Mouse (Mus musculus) embryonic facial prominence, embryonic 10.5 days (tissue): ENCODE results near the gene Hectd4. TPM values are rescaled to one million over a fixed set of nuclear protein-coding genes. Genes with fewer than 3 reads are reported as not detected.
"Not testable (repeated sequence)": the region's sequence is repeated elsewhere in the genome, so short reads cannot be mapped to it uniquely, and the experiment has no call there.

Experiments used
- DNase-seq: peaks from one replicate; pipeline ENCODE4 v3.0.0-alpha.2; 2017; ENCODE audit warnings: low spot score
- H3K27ac ChIP-seq: fragments of 300-500 bp; sonication (generic); replicated peaks from 2 replicates; pipeline ENCODE4 v1.5.1; 2016; ENCODE audit warnings: mild to moderate bottlenecking
- H3K27me3 ChIP-seq: fragments of 300-500 bp; sonication (generic); replicated peaks from 2 replicates; pipeline ENCODE4 v1.6.1; 2016; ENCODE audit warnings: low read depth, mild to moderate bottlenecking; ENCODE audit not compliant: poor library complexity, severe bottlenecking
- H3K36me3 ChIP-seq: fragments of 300-500 bp; sonication (generic); replicated peaks from 2 replicates; pipeline ENCODE4 v1.6.1; 2016; ENCODE audit warnings: mild to moderate bottlenecking, moderate library complexity
- H3K4me1 ChIP-seq: fragments of 300-500 bp; sonication (generic); 2 replicates; pipeline ENCODE4 v1.6.1; 2016
- H3K4me3 ChIP-seq: fragments of 300-500 bp; sonication (generic); 2 replicates; pipeline ENCODE4 v1.5.1; 2016; ENCODE audit warnings: mild to moderate bottlenecking, moderate library complexity
- H3K9me3 ChIP-seq: fragments of 300-500 bp; sonication (generic); 2 replicates; pipeline ENCODE4 v1.6.1; 2016; ENCODE audit warnings: mild to moderate bottlenecking
- WGBS: fragments of 180-500 bp; shearing (Covaris S2); methylation state at CpG from one replicate; pipeline ENCODE4 v1.1.7; 2016; 5-methylcytosine and 5-hydroxymethylcytosine counted together
- polyA plus RNA-seq: library from polyadenylated mRNA; unstranded; fragments of >200 nt; fragmentation: Nextera tagmentation; extraction: Ambion mirVana; gene quantifications from 2 replicates; pipeline ENCODE4 v1.2.1, GENCODE M21; 2016

The Hectd4 gene
- polyA plus RNA-seq, 1 experiment from 2014 or later: 4.4 TPM

DNA sequence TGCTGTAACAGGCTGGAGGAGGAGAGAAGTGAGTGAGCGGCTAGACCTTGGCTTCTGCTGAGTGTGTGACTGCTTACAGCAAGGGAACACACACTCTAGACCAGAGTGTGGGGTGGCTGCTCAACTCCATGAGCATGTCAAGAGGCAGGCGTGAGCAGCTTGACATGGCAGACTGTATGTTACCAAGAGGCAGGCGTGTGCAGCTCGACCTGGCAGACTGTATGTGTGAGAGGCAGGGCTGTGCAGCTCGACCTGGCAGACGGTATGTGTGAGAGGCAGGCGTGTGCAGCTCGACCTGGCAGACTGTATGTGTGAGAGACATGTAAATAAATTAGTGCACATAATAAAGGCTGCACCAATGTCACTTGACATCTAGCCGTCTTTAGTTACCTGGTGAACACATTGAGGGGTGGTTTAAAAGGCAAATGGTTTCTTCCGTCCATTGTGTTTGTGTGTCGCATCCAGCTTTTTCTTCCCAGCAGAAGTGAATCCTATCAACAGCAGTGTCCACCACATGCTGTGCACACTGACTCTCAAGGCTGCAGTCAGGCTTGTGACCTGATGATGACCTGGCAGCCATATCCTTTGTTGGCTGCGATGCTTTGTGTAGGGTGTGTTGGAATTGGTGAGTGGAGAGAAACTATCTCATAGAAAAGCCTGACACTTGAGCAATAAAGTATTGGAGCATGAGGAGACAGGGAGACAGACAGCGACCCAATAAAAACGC is 106.2 kb downstream of the Hectd4 start:
- peaks cover 93% of the 10 kb centered on the region for H3K36me3 ChIP-seq
- no peaks in the 10 kb centered on the region; the same call in 1 of the 2 replicates for H3K4me1 ChIP-seq
- H3K4me3 ChIP-seq: no peak overlapping the region
- 91% methylated on average over 14 of the region's 14 CpGs for WGBS
- H3K9me3 ChIP-seq: no peaks in the 10 kb centered on the region
- H3K27me3 ChIP-seq: no peaks in the 10 kb centered on the region
- no peak for DNase-seq
- no peak overlapping the region for H3K27ac ChIP-seq

DNA sequence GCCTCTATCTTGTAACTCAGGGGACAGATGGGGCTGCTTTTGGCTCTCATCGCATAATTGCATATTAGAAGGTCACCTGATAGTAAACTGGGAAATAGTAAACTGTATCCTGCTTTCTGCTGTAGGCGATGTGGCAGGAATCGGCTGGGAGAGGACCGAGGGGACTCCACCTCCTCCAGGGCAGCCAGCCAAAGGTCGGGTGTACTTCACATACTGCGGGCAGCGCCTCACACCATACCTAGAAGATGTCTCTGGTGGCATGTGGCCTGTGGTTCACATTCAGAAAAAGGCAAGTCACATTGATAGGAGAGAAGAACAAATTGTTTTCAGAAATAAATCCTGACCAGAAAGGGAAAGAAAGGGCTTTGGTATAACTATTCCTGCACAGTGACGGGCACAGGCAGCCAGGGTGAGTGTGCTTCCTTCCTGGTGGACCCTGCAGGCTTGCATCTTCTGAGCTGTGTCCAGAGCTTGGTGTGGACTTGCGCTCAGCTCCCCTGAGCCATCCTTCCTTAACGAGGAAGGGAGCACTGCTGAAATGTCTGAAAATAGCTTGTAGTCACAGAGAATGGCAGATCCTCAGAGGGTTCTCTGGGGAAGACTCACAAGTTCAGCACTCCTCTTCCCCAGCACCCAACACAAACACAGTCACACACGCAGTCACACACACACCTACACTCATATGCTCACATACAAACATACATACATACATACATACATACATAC is 109.5 kb downstream of the Hectd4 start:
- H3K36me3 ChIP-seq: peaks cover 93% of the 10 kb centered on the region
- WGBS: 86% methylated on average over 11 of the region's 11 CpGs
- peak overlapping the region; percentile 45 for H3K4me3 ChIP-seq
- H3K9me3 ChIP-seq: no peaks in the 10 kb centered on the region
- H3K4me1 ChIP-seq: no peaks in the 10 kb centered on the region; the same call in 1 of the 2 replicates
- H3K27ac ChIP-seq: peak overlapping the region; percentile 49
- DNase-seq: no peak
- no peaks in the 10 kb centered on the region for H3K27me3 ChIP-seq

GRCm38 (mm10) chr5:121330154-121330816 is 110.3 kb downstream of the Hectd4 start:
- peak overlapping the region; percentile 45 for H3K4me3 ChIP-seq
- DNase-seq, H3K4me1 ChIP-seq, H3K9me3 ChIP-seq, H3K27me3 ChIP-seq: not testable (repeated sequence)
- 69% methylated on average over 16 of the region's 19 CpGs for WGBS
- peak overlapping the region; percentile 74 for H3K27ac ChIP-seq
- peaks cover 93% of the 10 kb centered on the region for H3K36me3 ChIP-seq

DNA sequence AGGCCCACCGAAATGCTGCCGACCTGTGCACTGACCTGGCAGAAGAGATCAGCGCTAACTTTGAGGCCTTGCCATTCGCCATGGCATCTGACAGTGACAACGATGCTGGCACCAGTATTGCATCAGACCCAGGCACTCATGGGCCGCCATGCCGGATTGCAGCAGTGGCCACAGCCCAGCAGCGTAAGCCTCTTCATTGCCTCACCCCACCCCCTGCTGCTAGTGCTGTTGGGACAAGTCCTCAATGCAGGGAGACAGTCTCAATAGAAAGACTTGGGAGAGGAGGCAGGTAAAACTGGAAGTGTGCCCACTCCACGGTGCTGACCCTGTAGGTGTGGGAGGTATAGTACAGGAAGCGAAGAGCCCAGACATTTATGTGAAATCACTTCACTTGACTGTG is 111.7 kb downstream of the Hectd4 start:
- Histone ChIP-seq H3K9me3 (no peaks in the 10 kb centered on the region), H3K36me3 (peaks cover 93% of the 10 kb centered on the region), H3K4me1 (no peaks in the 10 kb centered on the region; the same call in 1 of the 2 replicates), H3K4me3 (no peak overlapping the region), H3K27ac (no peak overlapping the region), H3K27me3 (no peaks in the 10 kb centered on the region)
- no peak for DNase-seq
- 94% methylated on average over 10 of the region's 10 CpGs for WGBS

- WGBS: 92% methylated on average over 9 of the region's 9 CpGs
Measured at GRCm38 (mm10) chr5:121333976-121334375, 114.0 kb downstream of the Hectd4 start.

GRCm38 (mm10) chr5:121334454-121334853 is 114.4 kb downstream of the Hectd4 start:
- H3K4me1 ChIP-seq: no peaks in the 10 kb centered on the region; the same call in 1 of the 2 replicates
- no peak for DNase-seq

More at GRCm38 (mm10) chr5:121333976-121334375, 114.0 kb downstream of the Hectd4 start:
- H3K4me1 ChIP-seq: no peaks in the 10 kb centered on the region; the same call in 1 of the 2 replicates
- no peak overlapping the region for H3K4me3 ChIP-seq
- H3K27ac ChIP-seq: no peak overlapping the region
- H3K9me3 ChIP-seq: no peaks in the 10 kb centered on the region
- DNase-seq: no peak
- peaks cover 96% of the 10 kb centered on the region for H3K36me3 ChIP-seq
- H3K27me3 ChIP-seq: no peaks in the 10 kb centered on the region

DNA sequence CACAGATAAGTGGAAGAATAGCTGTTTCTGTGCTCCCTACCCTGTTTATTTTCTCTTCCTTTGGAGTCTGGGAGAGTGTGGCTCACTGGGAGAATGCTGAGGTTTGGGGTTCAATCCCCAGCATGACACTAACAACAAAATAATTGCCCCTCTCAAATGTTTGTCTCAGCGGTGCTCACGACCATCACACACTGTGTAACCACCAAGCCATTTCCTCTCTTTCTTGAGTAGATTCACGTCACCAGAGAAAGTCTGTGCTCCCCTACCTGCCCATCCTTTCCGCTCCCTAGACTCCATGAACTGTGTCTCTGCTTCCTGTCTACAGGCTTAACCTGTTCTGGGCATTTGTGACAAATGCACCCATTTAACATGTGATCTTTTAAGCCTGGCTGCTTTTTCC is 115.4 kb downstream of the Hectd4 start:
- no peak for DNase-seq
- H3K36me3 ChIP-seq: peaks cover 99% of the 10 kb centered on the region
- no peak overlapping the region for H3K4me3 ChIP-seq
- no peaks in the 10 kb centered on the region for H3K9me3 ChIP-seq
- no peaks in the 10 kb centered on the region for H3K27me3 ChIP-seq
- no peak overlapping the region for H3K27ac ChIP-seq
- 89% methylated on average over 4 of the region's 4 CpGs for WGBS
- H3K4me1 ChIP-seq: peaks cover 6% of the 10 kb centered on the region

More at GRCm38 (mm10) chr5:121334454-121334853, 114.4 kb downstream of the Hectd4 start:
- 85% methylated on average over 5 of the region's 5 CpGs for WGBS
- peaks cover 96% of the 10 kb centered on the region for H3K36me3 ChIP-seq
- no peak overlapping the region for H3K4me3 ChIP-seq
- no peak overlapping the region for H3K27ac ChIP-seq
- H3K27me3 ChIP-seq: no peaks in the 10 kb centered on the region
- no peaks in the 10 kb centered on the region for H3K9me3 ChIP-seq

- 79% methylated on average over 3 of the region's 3 CpGs for WGBS
Measured at GRCm38 (mm10) chr5:121336009-121336408, 116.0 kb downstream of the Hectd4 start.

GRCm38 (mm10) chr5:121336776-121337175 is 116.8 kb downstream of the Hectd4 start:
- Histone ChIP-seq H3K36me3 (peaks cover 91% of the 10 kb centered on the region), H3K4me3 (no peak overlapping the region), H3K27ac (no peak overlapping the region), H3K27me3 (no peaks in the 10 kb centered on the region), H3K9me3 (no peaks in the 10 kb centered on the region), H3K4me1 (peaks cover 19% of the 10 kb centered on the region)
- no peak for DNase-seq
- 93% methylated on average over 6 of the region's 6 CpGs for WGBS

More at GRCm38 (mm10) chr5:121336009-121336408, 116.0 kb downstream of the Hectd4 start:
- Histone ChIP-seq H3K27ac (no peak overlapping the region), H3K27me3 (no peaks in the 10 kb centered on the region), H3K36me3 (peaks cover 95% of the 10 kb centered on the region), H3K9me3 (no peaks in the 10 kb centered on the region), H3K4me3 (no peak overlapping the region), H3K4me1 (peaks cover 12% of the 10 kb centered on the region)
- no peak for DNase-seq

DNA sequence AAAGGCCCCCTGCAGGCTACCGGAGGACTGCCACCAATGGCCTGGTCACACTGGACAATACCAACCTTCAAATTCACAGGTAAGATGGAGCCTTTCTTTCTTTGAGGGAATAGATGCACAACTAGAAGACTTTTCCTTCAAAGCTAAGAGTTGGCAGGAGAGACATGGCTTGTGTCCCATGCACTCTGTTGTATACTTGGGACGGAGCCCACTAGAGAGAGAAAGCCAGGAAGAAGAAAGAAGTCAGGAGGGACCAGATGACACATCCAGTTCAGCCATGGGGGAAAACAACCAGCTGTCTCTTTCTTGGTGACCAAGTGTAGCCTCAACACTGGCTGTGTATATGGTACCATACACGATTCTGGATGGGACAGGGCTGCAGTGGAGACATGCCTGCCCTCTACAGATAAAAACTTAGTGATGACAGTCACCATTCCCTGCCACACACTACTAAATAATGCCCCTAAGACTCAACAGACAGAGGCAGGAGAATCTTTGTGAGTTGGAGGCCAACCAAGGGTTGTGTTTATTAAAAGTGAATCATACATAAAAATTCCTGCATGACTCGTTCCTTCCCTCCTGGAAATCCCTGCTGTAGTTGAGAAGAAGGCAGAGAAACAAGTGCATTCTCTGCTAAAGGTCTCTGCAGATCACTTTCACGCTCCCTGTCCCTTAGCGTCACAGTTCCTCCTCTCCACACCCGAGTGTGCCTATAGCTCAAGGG is 119.7 kb downstream of the Hectd4 start:
- peaks cover 31% of the 10 kb centered on the region for H3K4me1 ChIP-seq
- H3K27ac ChIP-seq: no peak overlapping the region
- no peaks in the 10 kb centered on the region for H3K9me3 ChIP-seq
- H3K27me3 ChIP-seq: no peaks in the 10 kb centered on the region
- DNase-seq: no peak
- H3K4me3 ChIP-seq: no peak overlapping the region
- WGBS: 92% methylated on average over 7 of the region's 7 CpGs
- H3K36me3 ChIP-seq: peaks cover 91% of the 10 kb centered on the region

- H3K4me1 ChIP-seq: peaks cover 31% of the 10 kb centered on the region
- peaks cover 91% of the 10 kb centered on the region for H3K36me3 ChIP-seq
- WGBS: 18% methylated on average over 7 of the region's 7 CpGs
- peak; percentile 63 for DNase-seq
- peak overlapping the region; percentile 54; the same call in 1 of the 2 replicates for H3K27ac ChIP-seq
- H3K4me3 ChIP-seq: 0 out of 2 replicates have a peak overlapping the region, but pooled peaks have one; percentile 5
- H3K9me3 ChIP-seq: no peaks in the 10 kb centered on the region
- no peaks in the 10 kb centered on the region for H3K27me3 ChIP-seq
Measured at GRCm38 (mm10) chr5:121340965-121341473, 121.0 kb downstream of the Hectd4 start.

DNA sequence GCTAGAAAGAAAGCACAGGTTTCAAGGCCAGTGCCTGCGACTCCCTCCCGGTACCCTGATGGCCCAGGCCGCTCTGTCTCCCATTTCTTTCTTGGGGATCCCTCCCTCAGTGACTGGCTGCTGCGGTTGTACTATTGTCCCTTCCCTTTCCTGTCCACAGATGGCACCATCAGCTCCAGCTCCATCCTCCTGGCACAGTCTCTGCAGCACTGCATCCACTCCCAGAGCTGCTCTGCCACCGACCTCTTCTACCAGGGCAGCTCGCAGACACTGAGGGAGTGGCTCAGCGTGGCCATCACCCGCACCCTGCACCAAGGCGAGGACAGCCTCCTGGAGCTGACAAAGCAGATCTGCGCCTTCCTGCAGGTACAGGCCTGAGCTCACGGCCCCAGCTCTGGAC is 122.5 kb downstream of the Hectd4 start:
- H3K27me3 ChIP-seq: no peaks in the 10 kb centered on the region
- H3K4me3 ChIP-seq: no peak overlapping the region
- DNase-seq: no peak
- peaks cover 86% of the 10 kb centered on the region for H3K36me3 ChIP-seq
- peak overlapping the region; percentile 25; the same call in 1 of the 2 replicates for H3K27ac ChIP-seq
- no peaks in the 10 kb centered on the region for H3K9me3 ChIP-seq
- WGBS: 88% methylated on average over 11 of the region's 11 CpGs
- H3K4me1 ChIP-seq: peaks cover 31% of the 10 kb centered on the region
